Mouse (Mus musculus): ENCODE data around the gene Svbp. TPM values are rescaled to one million over a fixed set of nuclear protein-coding genes. Genes with fewer than 3 reads are reported as not detected.

The Svbp gene
- total RNA-seq, 2 experiments from 2014 or later: 15.4 to 19.6 TPM

- DNase-seq: no peak
These were observed 4.5 kb upstream of the Svbp start for GRCm38 (mm10) chr4:119190618-119191017.

- no peak for DNase-seq
These were observed 3.8 kb upstream of the Svbp start for GRCm38 (mm10) chr4:119191273-119191672.

GRCm38 (mm10) chr4:119192757-119193156 lies 2.3 kb upstream of the Svbp start:
- DNase-seq: no peak

GRCm38 (mm10) chr4:119195582-119196320 lies 645 bp downstream of the Svbp start:
- no peak for DNase-seq

- no peak for DNase-seq
These were observed 3.0 kb downstream of the Svbp start for GRCm38 (mm10) chr4:119198105-119198504.

GRCm38 (mm10) chr4:119204672-119205071 lies 9.6 kb downstream of the Svbp start:
- DNase-seq: peak; percentile 28 to 72

- DNase-seq: no peak
These were observed 21.6 kb downstream of the Svbp start for GRCm38 (mm10) chr4:119216667-119217066.

GRCm38 (mm10) chr4:119218169-119218568 lies 23.1 kb downstream of the Svbp start, which contains the start of gene Tmem269:
Gene Tmem269 (minus strand): TSS chr4:119218217.
- no peak for DNase-seq

GRCm38 (mm10) chr4:119223696-119224095 lies 28.6 kb downstream of the Svbp start:
- peak in 1 of 2 experiments; percentile 25 for DNase-seq

GRCm38 (mm10) chr4:119224534-119224933 lies 29.4 kb downstream of the Svbp start:
- DNase-seq: no peak

GRCm38 (mm10) chr4:119225719-119226118 lies 30.6 kb downstream of the Svbp start:
- DNase-seq: no peak

GRCm38 (mm10) chr4:119226751-119227150 lies 31.6 kb downstream of the Svbp start:
- DNase-seq: no peak

- DNase-seq: peak; percentile 100
These were observed 37.5 kb downstream of the Svbp start, which contains the start of the genes AU022252 and P3h1 for GRCm38 (mm10) chr4:119232410-119233255. Gene AU022252 (minus strand): TSS chr4:119232712. Gene P3h1 (plus strand): TSS chr4:119232915.

GRCm38 (mm10) chr4:119233256-119233901 lies 38.3 kb downstream of the Svbp start:
- peak; percentile 58 to 62 for DNase-seq

- no peak for DNase-seq
These were observed 39.2 kb downstream of the Svbp start for GRCm38 (mm10) chr4:119234348-119234747.

GRCm38 (mm10) chr4:119238661-119239060 lies 43.6 kb downstream of the Svbp start:
- no peak for DNase-seq

GRCm38 (mm10) chr4:119239181-119239682 lies 44.1 kb downstream of the Svbp start:
- peak; percentile 70 to 71 for DNase-seq

GRCm38 (mm10) chr4:119241664-119242063 lies 46.6 kb downstream of the Svbp start:
- DNase-seq: peak in 1 of 2 experiments; percentile 32

GRCm38 (mm10) chr4:119242571-119242970 lies 47.5 kb downstream of the Svbp start:
- no peak for DNase-seq

- DNase-seq: peak; percentile 12 to 40
These were observed 49.5 kb downstream of the Svbp start for GRCm38 (mm10) chr4:119244468-119245240.

- DNase-seq: peak; percentile 37 to 55
These were observed 50.5 kb downstream of the Svbp start for GRCm38 (mm10) chr4:119245556-119245955.

Measured in heart, adult 18-20 months (tissue).